Mouse (Mus musculus) cerebellum, adult 11 months (tissue): Measurements from ENCODE around the gene Gkn1.

Experiments
- DNase-seq: peaks from one replicate; pipeline ENCODE4 v3.0.0; 2022

The Gkn1 gene

DNA sequence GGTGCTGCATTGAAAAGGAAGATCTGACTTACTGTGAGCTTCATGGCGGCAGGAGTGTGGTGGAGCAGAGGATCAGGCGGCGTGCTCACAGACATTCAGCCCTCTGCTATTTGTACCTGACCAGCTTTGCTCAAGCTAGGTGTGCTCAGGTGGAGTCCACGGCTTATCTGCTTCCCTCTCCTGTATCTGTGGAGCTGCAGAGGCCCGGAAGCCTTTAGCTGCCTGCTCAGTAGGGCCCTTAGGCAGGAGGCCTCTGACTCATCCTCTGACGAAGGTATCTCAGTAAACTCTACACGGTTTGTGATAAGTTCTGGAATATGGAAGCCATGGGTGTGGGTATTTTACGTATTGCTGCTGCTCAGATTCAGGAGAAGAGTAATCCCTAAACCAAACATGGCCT lies at the start of gene Gkn1:
Gene Gkn1 (minus strand): TSS at position 114 of the 400 bp plus-strand sequence.
- no peak for DNase-seq

DNA sequence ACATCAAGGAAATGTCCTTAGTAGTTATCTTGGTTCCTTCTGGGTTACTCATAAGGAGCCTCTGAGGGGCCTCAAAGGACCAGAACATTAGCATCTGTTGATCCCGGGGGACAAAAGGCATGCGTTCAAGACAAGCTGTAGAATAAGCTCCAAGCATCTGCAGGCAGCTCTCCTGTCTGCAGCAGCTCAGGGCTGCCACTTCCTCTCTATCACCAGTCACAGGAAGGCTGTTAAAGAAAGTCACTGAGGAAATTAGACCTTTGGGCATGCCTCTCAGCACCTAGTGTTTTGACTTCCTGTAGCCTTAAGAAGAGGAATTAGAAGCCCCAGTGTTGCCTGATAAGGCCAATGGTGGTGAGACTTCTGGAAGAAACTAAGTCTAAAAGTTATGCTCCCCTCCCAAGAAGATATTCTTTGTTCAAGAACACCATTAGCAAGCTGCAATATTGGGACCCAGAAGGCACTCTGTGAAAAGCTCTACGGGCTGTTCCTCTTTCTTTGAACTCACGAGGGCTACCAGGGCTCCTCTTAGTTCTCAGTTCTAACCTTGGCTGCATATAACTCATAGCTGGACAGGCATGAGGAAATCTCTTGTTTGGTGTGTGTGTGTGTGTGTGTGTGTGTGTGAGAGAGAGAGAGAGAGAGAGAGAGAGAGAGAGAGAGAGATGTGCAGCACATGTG lies 49.3 kb upstream of the Gkn1 start:
- DNase-seq, result no peak

DNA sequence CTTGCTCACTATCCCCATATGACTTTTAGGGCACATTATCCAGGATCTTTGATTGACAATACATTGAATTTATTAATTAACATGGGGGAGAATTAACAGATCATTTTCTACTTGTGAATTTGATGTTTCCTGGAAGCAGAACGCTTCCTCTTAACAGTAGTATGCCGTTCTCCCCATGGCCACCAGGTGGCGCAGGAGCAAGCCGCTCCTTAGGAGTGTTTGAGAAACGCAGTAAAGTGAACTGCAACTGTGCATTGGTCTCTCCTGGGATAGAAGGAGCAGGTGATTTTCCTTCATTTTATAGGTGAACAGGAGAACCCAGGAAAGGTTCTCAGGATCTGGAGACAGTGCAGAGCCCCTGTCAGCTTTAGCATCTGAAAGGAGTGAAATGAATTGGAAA lies 48.4 kb upstream of the Gkn1 start:
- peak; percentile 33 for DNase-seq

DNA sequence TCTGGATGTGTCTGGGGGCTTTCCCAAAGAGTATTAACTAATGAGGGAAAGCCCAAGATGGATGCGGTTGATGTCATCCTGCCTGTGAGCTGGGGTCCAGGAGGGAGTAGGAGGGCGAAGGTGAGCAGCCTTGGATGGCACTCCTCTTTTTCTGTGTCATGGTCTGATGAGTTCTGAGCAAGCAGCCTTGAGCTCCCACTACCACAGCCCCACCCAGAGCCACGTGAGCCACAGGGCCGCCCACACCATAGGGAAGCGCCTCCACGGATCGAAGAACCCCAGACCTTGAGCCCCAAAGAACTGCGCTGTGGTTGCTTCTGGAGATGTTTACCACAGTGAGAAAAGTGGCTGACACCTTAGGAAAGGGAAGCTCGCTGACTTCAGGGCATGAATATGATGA lies 44.0 kb upstream of the Gkn1 start:
- DNase-seq, result no peak

DNA sequence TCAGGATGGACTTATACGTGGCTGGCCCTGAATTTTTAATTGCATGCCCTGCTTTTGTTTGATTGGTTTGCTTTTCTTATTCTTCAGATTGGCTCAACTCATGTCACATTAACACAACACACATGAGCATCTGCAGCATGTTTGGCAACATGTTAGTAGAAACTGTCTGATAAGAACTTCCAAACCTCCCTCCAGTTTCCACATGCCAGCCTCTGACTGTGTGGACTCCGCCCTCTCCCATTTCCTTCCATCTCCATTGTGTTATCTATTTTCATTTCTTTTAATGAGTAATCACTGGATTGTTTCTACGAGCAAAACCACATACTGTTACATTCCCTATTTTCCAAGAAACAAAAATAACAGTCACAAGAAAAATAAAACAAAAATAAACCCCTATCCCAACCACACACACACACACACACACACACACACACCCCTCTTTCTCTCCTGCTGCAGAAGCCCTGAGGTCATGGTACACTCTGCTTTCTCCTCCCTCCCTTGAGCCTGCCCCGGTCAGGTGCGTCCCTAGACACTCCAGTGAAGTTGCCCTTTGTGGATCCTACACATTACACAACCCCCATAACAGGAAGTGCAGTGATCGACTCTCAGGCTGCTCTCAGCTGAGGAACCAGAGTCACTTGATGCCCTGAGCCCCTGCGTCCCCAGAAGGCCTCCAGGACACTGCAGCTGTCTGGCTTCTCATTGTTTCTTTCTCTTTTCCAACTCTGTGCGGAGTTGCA lies 42.9 kb upstream of the Gkn1 start:
- DNase-seq, result no peak

DNA sequence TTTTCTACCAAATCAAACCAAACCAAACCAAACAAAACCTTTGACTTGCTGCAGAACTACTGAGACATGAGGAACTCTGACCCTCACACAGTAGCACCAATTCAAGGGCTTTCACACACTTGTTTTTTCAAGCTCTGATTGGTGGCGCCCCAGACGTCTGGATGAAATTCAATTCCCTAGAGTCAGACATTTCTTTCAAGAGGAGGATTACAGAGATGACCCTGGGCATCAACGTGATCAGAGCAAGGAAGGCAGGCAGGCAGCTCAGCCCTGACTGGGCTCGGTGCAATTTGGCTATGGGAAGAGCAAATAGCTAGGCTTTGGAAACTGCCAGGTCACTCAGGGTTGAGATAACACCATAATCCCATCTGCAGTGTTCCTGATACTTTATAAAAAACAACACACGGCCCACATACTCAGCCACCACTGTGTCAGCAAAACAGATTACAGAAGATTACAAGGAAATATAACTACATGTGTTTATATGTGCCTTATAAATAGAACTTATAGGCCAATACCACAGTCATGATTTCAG lies 38.8 kb upstream of the Gkn1 start:
- no peak for DNase-seq

DNA sequence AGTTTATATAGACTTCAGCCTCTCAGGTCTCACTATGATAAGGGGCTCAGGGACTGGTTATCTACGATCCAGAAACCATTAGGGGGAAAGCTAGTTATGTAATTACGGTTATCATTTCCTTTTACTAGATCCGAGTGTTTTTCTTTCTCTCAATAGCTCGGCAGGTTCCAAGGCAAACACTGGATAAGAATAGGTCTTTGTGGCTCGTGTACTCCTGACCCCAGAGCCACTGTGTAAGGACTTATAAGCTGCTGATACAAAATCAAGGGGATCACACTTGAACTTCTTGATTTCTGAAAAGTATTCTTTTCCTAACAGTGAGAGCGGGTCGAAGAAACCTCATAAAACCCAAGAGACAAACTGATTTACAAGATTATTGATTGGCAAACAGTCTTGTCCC lies 38.1 kb upstream of the Gkn1 start, which contains the start of gene Gkn3:
Gene Gkn3 (minus strand): TSS at position 59 of the 400 bp plus-strand sequence.
- DNase-seq, result no peak

DNA sequence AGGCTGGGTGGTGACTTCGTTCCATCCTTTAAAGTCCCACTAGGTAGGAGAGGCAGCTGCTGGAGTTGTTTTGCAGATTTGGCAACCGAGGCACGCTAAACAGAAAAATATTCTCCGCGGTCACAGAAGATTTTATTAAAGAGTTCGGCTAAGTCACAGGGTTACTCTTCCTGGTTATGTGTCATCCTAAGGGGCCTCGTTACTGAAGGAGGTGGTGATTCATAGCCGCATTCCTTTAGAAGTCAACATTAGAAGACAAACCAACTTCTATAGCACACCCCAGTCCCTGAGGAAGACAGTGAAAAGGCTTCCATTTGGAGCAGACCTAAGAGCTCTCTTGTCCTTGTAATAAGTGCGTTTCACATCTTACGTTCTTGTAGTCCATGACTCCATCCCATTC lies 35.9 kb upstream of the Gkn1 start:
- no peak for DNase-seq

DNA sequence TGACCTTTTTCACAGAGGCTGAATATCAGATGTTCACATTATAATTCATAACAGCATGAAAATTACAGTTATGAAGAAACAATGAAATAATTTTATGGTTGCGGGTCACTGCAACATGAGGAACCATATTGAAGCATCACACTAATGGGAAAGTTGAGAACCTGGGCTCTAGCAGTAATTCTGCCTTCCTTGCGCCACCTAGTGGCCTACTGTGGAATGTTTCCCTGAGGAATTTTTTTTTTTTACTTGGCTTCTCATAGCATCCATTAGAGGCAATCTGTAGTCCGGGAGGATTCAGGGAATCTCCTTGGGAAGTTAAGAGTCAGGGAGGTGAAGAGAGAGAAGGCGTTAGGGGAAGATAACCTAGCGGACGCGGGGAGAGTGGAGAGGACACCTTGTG lies 35.5 kb upstream of the Gkn1 start:
- DNase-seq, result peak; percentile 27

DNA sequence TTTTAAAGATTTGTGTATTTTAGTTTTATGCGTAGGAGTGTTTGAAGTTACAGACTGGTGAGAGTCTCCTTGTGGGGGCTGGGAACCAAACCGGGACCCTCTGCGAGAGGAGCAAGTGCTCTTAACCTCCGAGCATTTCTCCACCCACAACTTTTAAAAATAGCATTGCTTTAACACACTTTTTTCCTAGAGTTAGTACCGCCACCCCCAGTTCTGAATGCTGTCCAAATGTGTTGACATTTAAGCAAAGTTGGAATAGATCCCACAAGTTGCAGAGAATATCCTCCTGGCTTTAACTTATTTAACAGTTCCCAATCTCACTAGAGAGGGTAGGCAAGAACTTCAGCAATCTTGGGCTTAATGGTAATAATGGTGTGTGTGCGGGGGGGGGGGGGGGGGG lies 34.0 kb upstream of the Gkn1 start:
- DNase-seq, result no peak

DNA sequence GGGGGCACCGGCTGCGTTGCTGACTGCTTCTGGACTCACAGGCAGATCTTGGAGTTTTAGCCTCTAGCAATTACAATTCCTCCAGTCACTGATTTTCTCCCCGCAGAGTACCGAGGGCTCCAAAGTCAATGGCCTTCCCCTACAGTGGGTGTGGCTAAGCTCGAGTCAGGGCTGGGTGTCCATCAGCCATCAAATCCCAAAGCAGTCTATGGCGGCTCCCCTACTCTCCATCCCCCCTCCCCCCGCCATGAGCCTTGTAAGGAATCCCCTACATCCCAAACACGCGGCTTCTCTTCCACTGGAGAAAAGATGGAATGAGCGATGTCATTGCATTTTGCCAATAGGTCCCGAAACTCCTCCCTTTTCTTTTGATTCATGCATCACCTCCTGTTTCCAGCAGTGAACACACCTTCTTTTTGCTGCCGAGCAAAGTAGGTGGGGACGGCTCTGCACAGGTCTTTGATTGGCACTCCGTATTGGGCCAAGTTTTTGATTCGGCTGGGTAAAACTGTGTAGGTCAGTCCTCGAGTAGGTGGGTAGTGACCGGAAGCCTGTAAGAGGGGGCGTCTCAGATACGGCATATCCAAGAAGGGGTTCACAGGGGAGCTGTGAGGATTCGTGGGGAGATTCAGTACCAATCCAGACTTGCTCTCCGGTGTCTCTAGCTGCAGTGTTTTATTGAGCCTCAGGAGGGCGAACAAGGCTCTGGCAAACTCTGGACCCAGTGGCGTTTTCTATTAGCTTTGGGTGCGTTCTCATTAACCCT lies 33.4 kb upstream of the Gkn1 start:
- DNase-seq, result no peak

DNA sequence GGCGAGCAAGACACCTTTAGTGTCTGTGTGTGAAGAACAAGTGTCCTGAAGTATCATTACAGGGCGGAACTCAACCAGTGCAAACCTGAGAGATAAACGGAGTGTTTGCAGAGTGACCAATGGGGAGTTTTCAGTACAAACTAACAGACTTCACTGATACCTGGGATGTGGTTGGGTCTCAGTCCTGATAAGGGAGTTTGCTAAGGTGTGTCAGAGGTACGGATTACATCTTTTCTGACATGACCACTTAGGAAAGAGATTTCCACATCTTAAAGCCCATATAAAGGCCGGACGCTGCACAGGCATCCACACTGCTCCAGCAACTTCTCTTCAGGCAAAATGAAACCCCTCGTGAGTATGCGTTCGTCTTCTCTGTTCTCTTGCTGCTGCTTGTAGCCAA lies 22.3 kb upstream of the Gkn1 start, which contains the start of gene Gkn2:
Gene Gkn2 (plus strand): TSS at position 301 of the 400 bp plus-strand sequence.
- DNase-seq, result no peak

DNA sequence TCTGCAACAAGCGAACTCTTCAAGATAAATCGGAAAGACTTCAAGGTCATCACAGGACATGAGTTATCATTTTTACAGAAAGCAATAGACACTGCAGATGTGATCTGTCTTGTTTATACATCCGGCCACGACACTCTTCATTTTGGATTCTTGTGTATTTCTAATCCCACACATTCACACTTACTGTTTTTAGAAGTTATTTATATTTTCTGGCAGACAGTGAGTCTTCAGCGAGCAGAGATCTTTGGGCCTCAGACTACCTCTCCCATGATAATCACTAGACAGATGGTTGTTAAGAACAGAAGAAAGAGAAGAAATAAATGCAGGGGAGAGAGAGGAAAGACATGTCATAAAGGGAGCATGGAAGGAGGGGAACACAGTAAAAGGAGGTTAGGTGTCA lies 18.5 kb upstream of the Gkn1 start:
- no peak for DNase-seq

DNA sequence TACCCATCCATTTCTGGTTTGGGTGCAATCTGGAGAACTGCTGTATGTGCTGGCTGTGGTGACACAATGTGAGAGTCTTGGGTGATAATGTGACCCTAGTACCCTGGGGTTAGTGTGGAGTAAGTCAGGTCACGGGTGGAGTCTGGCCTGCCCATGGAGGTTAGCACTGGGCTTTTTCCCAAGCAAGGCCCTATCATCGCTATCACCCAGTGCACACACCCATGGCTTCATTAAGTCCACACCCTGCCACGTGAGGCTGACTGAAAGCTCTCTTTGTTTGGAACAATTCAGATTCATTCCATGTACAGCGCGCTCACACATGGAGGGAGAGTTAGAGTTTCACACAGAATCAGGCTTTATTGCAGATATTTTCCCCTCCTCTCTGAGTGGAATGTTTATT lies 3.7 kb upstream of the Gkn1 start:
- DNase-seq, result no peak

DNA sequence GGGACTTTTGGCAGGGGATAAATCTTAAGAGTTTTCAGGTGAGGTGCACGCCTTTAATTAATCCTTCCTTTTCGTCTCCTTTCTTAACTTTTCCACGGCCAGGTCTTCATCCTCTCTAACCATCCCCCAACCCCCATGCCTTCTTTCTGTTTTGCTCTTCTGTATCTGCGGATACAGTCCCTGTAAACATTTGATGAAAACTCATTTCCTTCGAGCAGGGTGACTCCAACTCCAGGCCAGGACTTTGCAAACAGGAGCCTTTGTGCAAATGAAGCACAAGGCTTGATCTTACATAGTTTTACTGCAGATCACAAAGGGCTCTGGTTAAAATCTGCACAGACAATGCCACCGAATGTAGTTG lies 14.8 kb downstream of the Gkn1 start:
- DNase-seq, result no peak

DNA sequence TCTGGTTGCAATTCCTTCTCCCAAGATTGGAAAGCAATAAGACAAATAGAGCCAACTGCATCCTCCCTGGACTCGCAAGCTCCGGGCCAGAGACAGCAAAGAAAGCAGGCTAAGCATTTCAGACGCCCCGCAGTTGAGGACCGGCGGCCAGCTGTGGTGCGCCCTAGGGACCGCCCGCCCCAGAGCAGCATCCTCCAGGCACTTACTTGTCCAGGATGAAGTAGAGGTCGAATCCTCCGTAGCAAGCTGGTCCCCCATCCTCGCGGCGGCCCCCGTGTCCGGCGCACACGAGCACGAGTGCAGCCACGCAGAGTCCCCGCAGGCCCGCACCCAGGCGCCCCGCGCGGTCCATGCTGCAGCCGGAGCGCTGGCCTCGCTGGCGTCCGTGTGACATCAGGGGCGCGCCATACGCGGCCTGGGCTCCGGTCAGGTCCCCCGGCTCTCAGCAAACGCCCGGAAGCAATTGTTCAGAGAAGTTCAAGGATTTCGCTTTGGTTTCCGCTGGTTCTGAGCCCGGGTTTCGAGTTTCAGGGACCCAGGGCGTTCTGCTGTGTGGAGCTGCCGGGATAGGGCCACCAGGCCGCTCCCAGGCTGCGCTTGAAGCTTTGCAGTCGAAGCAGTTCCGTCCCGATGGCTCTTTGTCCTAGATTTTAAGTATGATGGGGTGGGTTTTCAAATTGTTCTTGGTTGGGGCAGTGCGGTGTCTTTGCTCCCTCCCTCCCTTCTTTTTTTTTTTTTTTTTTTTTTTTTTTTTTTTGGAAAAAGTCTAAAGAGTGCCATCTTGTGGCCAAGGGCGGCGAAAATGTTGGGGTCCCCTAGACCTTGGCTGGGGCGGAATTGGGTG lies 15.4 kb downstream of the Gkn1 start, which contains the start of gene Antxr1:
Gene Antxr1 (minus strand): TSS at position 731 of the 844 bp plus-strand sequence.
- no peak for DNase-seq

DNA sequence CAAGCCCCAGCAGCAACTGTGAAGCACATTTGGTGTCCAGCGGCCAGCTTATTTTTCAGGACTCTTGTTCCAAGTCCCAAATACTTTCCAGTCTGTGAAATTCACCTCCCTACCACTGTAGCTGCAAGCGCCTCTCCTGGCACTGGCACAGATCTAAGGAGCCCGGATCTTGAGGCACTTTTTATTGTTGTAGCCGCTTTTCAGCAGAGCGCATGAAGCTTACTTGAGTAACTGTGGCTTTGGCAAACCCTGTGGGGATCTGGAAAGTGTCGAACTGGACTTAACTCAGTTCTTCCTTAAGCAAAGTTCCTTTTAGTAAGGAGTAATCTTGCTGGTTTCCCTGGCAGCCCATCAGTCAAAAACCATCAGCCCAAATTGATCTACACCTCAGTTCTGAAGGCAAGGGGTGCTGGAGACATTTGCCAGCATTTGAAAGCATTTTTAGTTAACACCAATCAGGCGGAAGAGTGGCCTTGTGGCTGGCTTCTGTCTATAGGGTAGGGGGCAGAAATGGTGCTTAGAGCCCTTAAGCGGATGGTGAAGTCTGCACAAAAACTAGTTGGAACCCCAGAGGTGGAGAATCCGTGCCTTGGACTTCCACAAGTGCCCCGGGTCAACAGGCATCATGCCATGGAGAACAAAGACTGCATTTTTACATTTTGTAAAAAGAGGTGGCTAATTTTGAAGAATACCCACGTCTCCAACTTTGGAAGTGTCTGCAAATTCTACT lies 16.2 kb downstream of the Gkn1 start:
- DNase-seq, result no peak

DNA sequence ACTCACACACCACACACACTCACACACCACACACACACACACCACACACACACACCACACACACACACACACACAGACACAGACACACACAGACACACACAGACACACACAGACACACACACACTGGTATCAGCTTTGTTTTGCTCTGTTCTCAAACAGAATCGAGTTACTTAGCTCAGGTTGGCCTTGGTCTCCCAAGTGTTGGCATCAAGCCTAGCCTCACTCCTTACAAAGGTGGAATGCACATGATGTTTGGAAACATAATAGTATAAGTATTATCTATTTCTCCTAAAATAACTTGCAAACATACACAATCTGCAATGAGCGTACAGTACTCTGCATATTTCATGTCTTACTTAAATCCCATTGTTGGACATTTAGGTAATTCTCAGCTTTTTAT lies 18.4 kb downstream of the Gkn1 start:
- no peak for DNase-seq

DNA sequence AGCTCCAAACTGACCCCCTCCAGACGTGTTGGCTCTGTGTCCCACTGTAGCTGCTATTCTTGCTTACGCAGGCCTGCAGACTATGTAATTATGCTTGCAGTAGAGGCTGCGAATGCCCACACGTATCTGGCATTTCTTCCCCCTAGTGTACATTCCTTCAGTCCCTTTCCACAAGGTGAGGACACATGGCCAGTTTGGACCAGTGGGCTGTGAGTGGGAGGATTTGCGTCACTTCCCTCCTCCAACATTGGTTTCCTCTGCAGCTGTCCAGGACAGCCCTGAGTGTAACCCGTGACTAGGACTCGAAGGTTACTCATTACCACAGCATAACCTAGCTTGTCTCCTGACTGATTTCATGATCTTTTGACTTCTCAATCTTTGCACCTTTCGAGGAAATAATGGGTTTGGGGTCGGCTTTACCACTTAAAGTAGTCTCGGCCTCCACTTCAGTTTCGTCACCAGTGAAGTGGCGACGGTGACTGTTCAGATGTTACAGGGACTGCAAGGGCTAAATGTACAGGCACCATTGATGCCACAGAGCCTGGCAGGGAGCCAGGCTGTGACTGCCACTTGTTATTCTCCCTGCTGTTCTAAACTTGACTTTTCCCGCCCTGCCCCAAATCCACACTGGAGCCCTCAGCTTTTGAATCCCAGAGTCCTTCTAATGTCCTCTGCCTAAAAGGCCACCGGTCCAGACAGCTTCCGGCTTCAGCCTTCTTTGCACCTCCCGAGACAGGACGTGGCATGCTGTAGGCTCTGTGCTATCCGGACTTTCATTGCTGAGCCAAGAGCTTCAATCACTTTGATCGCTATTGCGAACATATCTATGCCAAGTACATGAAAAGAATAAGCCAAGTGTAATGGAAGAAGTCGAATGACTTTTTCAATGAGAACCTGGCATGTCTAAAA lies 22.2 kb downstream of the Gkn1 start:
- DNase-seq, result no peak

DNA sequence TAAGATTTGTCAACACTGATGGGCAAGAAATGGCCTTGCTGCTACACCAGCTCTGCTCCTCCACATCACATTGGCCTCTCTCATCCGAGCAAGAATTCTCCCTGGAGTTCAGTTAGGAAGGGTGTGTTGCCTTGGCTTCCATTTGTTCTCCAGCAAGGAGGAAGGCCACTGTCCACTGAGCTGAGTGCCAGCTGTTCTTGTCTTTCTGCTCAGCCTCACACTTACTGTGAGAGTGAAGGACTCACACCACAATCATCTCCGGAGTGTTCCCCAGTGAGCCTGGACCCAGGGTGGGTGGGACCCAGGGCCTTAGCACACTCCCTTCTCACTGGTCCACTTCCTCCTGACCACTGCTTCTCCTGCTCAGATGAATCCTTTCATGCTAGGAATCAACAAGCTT lies 23.8 kb downstream of the Gkn1 start:
- no peak for DNase-seq

DNA sequence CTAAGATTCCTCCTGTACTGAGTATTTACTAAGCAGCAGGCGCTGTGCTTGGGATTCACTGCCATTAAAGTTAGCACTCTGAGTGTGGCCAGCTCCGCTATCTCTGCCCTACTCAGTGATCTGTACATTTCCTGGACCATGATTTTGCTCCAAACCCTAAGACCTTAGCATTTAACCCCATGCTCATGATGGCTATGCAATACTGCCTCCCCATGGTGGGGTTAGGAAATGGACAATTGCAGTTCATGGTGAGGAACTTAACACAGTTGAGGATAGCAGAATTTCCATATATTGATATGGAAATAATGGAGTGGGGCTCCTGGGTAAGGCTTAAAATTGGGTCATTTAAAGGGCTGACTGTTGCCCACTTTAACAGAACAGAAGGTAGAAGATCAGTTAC lies 27.4 kb downstream of the Gkn1 start:
- no peak for DNase-seq
